Mouse (Mus musculus) hindbrain, embryonic 10.5 days (tissue): ENCODE data around the gene Rab27a. TPM values are rescaled to one million over a fixed set of nuclear protein-coding genes. Genes with fewer than 3 reads are reported as not detected.
"Not testable (repeated sequence)": the region's sequence is repeated elsewhere in the genome, so short reads cannot be mapped to it uniquely, and the experiment has no call there.

Source experiments
- DNase-seq: peaks from one replicate; pipeline ENCODE4 v3.0.0-alpha.2; 2017; ENCODE audit warnings: low spot score
- H3K27ac ChIP-seq: fragments of 300-500 bp; sonication (generic); 2 replicates; pipeline ENCODE4 v1.5.1; 2016; ENCODE audit warnings: mild to moderate bottlenecking, moderate library complexity
- H3K27me3 ChIP-seq: fragments of 300-500 bp; sonication (generic); 2 replicates; pipeline ENCODE4 v1.6.1; 2016; ENCODE audit warnings: mild to moderate bottlenecking; ENCODE audit not compliant: poor library complexity, insufficient read depth, severe bottlenecking
- H3K36me3 ChIP-seq: fragments of 300-500 bp; sonication (generic); 2 replicates; pipeline ENCODE4 v1.6.1; 2016; ENCODE audit warnings: mild to moderate bottlenecking, moderate library complexity
- H3K4me1 ChIP-seq: fragments of 300-500 bp; sonication (generic); replicated peaks from 2 replicates; pipeline ENCODE4 v1.6.1; 2016; ENCODE audit warnings: mild to moderate bottlenecking
- H3K4me3 ChIP-seq: fragments of 300-500 bp; sonication (generic); 2 replicates; pipeline ENCODE4 v1.5.1; 2016; ENCODE audit warnings: mild to moderate bottlenecking, moderate library complexity
- H3K9me3 ChIP-seq: fragments of 300-500 bp; sonication (generic); 2 replicates; pipeline ENCODE4 v1.6.1; 2016; ENCODE audit warnings: mild to moderate bottlenecking, moderate library complexity
- WGBS: fragments of 180-500 bp; shearing (Covaris S2); methylation state at CpG from one replicate; pipeline ENCODE4 v1.1.7; 2016; 5-methylcytosine and 5-hydroxymethylcytosine counted together
- polyA plus RNA-seq: library from polyadenylated mRNA; unstranded; fragments of >200 nt; fragmentation: Nextera tagmentation; extraction: Ambion mirVana; gene quantifications from 2 replicates; pipeline ENCODE4 v1.2.1, GENCODE M21; 2016

The Rab27a gene
- polyA plus RNA-seq, 1 experiment from 2014 or later: 1.5 TPM

DNA sequence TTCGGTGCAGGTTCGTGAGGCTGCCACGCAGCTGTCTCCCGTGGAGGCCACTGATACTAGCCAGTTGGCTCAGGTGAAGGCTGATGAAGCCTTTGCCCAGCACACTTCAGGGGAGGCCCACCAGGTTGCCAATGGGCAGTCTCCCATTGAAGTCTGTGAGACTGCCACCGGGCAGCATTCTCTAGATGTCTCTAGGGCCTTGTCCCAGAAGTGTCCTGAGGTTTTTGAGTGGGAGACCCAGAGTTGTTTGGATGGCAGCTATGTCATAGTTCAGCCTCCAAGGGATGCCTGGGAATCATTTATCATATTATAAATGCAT is 59.2 kb downstream of the Rab27a start:
- peak overlapping the region; percentile 82 for H3K27ac ChIP-seq
- DNase-seq: no peak
- H3K27me3 ChIP-seq: peaks cover 55% of the 10 kb centered on the region
- H3K36me3 ChIP-seq: no peaks in the 10 kb centered on the region
- no peaks in the 10 kb centered on the region for H3K9me3 ChIP-seq
- peaks cover 11% of the 10 kb centered on the region for H3K4me1 ChIP-seq
- H3K4me3 ChIP-seq: peak overlapping the region; percentile 63
- 48% methylated on average over 5 of the region's 5 CpGs for WGBS

DNA sequence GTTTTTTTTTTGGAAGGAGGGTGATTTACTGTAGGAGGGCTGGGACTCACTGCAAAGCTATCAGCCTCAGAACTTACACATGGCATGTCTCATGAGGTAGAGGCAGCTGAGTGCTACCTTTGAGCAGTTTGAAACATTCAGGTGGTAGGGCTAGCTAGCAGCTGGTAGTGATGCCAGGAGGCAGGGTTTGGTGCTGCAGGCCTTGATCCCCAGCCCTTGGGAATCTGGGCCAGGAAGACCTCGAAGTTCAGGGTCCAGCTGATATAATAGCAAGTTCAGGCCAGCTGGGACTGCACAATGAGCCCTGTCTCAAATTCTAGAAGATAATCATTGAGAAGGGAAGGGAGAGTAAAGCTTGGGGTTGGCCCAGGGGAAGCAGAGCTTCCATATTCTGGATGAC is 60.5 kb downstream of the Rab27a start:
- H3K27ac ChIP-seq: no peak overlapping the region
- no peak overlapping the region for H3K4me3 ChIP-seq
- no peaks in the 10 kb centered on the region for H3K9me3 ChIP-seq
- H3K27me3 ChIP-seq: peaks cover 55% of the 10 kb centered on the region
- DNase-seq: no peak
- WGBS: 71% methylated on average over 1 of the region's 1 CpGs
- peaks cover 11% of the 10 kb centered on the region for H3K4me1 ChIP-seq
- no peaks in the 10 kb centered on the region for H3K36me3 ChIP-seq

DNA sequence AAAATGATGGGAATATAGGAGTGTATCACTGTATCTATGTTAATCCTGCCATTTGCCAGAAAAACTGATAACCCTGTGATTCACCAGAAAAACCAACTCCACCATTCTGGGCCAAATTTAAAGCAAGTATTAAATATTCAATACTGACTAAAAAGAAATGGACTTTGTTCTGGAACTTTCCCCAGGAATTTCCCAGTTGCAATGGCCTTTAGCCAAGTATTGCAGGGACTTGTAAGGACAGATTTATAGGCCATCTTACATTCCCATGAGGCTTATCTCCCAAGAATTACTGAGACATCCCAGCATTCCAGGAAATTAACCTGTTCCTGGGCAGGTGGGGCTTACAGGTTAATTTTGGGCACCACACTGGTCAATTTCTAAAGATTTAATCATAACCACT is 61.1 kb downstream of the Rab27a start:
- Histone ChIP-seq H3K4me1 (peaks cover 11% of the 10 kb centered on the region), H3K27me3 (peaks cover 55% of the 10 kb centered on the region), H3K27ac (no peak overlapping the region), H3K4me3 (no peak overlapping the region), H3K9me3 (no peaks in the 10 kb centered on the region), H3K36me3 (no peaks in the 10 kb centered on the region)
- no peak for DNase-seq

DNA sequence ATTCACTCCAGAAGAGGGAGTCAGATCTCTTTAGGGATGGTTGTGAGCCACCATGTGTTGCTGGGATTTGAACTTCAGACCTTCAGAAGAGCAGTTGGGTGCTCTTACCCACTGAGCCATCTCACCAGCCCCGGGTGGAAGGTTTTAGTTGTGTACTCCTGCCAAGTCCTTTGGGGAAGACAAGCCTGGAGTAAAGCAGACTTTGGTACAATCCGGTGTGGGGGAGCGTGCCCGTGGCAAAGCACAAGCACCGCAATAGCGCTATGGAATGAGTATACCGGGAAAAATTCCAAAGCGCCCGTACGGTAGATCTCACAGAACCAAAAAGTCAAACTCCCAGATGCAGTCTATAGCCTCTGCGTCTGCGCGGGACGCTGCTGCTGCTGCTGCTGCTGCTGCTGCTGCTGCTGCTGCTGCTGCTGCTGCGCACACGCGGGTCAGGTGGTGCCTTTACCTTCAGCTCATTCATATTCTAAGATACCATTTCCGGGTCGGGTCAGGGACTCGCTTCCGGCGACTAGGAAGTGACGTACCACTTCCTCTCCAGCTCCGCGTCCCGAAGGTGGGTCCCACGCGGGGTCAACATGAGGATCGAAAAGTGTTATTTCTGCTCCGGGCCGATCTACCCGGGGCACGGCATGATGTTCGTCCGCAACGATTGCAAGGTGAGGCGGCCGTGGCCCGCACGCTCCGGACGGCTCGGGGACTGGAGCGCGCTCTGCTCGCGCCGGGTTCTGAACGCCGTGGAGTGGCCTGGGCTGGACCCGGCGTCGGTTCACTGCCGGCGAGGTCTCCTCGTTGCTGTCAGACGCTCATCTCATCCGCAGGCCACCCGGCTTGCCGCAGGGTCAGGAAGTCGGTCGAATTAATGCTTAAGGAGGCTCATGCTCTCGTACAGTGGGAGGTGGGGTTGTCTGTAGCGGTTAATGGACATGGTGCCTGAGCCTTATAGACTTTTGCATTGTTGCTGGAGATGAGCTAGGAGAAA is 68.6 kb downstream of the Rab27a start, which contains the start of gene Rsl24d1:
Rsl24d1 (plus strand) TSS at position 508 of the 988 bp plus-strand sequence.
- DNase-seq: peak; percentile 87
- H3K27ac ChIP-seq: peak within 1 kb of the TSS; percentile 89
- no peaks in the 10 kb centered on the region for H3K27me3 ChIP-seq
- peak within 1 kb of the TSS; percentile 97 for H3K4me3 ChIP-seq
- H3K36me3 ChIP-seq: peaks cover 30% of the 10 kb centered on the region
- WGBS: under 1% methylated on average over 64 of the region's 64 CpGs
- H3K9me3 ChIP-seq: no peaks in the 10 kb centered on the region
- peaks cover 11% of the 10 kb centered on the region for H3K4me1 ChIP-seq

DNA sequence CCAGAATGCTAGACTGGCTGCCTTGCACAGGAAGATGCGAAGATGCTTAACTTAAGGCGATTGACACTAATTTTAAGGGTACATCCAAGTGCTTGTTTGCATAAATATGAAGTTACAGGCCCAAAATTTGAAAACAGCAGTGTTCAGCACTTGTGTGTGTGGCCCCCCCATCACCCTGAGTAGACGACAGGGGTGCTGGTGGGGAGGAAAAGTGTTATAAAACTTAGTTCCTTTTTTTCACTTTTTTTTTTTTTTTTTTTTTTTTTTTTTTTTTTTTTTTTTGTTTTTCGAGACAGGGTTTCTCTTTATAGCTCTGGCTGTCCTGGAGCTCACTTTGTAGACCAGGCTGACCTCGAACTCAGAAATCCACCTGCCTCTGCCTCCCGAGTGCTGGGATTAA is 72.0 kb downstream of the Rab27a start:
- peaks cover 11% of the 10 kb centered on the region for H3K4me1 ChIP-seq
- not testable (repeated sequence) for DNase-seq, H3K27ac ChIP-seq, H3K4me3 ChIP-seq, H3K27me3 ChIP-seq, H3K9me3 ChIP-seq
- 95% methylated on average over 5 of the region's 6 CpGs for WGBS
- peaks cover 63% of the 10 kb centered on the region for H3K36me3 ChIP-seq

DNA sequence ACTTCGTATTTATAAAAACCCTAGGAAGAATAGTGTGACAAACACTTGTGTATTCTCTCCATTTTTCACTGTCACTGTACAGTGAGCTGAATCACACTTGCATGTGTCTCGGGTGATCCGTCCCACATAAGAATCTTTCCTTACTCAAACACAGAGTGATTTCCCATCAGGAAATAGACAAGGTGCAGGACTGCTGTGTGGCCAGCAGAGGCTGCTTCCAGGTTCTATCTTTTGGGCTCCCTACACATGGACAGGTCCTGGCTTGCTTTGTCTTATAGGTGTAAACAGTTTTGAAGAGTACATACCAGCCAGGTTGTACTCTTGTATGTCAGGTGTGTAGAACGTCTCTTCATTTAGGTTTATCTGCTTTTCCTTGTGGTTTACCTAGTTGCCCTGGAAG is 73.4 kb downstream of the Rab27a start:
- Histone ChIP-seq H3K27ac (no peak overlapping the region), H3K4me1 (peaks cover 7% of the 10 kb centered on the region), H3K4me3 (no peak overlapping the region), H3K27me3 (no peaks in the 10 kb centered on the region), H3K36me3 (peaks cover 75% of the 10 kb centered on the region), H3K9me3 (no peaks in the 10 kb centered on the region)
- 90% methylated on average over 4 of the region's 4 CpGs for WGBS
- DNase-seq: no peak

DNA sequence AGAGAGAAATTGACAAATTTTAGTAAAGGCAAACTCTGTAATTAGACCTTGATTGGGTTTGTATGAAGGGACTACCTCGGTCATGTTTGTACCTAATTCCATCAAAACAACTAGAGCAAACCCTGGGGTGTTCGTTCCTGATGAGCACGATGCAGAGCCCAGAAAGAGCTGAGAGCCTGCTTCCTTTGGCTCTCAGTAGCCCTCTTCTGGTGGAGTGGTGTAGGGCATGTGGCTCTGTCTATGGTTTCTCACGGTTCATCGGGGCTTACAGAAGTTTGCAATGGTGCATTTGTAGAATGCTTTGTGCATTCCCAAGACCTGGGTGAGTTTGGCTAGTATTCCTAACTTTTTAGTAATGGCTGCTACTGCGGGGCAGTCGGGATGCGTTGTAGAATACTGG is 77.1 kb downstream of the Rab27a start:
- Histone ChIP-seq H3K27me3 (no peaks in the 10 kb centered on the region), H3K4me1 (no peaks in the 10 kb centered on the region), H3K27ac (no peak overlapping the region), H3K9me3 (no peaks in the 10 kb centered on the region), H3K36me3 (peaks cover 94% of the 10 kb centered on the region), H3K4me3 (no peak overlapping the region)
- DNase-seq: no peak
- 80% methylated on average over 8 of the region's 8 CpGs for WGBS

DNA sequence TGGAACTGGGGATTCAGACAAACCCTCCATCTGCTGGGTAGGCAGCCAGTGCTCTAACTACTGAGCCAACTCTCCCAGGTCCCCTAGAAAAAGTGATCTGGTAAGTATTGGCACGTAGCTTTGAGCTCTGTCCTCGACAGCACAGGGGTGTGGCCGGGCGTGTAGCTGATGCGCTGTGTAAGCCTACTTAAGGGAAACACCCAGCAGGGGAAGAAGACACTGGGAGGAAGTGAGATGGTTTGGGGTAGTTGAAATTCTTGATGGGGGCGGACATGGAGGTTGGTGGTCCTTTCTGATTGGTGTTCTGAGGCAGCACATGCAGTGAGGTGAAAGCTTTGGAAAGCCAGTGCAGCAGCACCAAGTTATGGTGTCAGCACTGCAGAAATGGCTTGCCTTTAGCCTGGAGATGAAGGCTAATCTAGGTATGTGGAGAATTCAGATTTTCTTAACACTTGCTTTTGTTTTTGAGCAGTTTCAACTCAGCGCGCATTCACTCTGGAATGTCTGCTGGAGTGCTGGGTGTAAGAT is 80.5 kb downstream of the Rab27a start:
- no peak for DNase-seq
- WGBS: 91% methylated on average over 8 of the region's 8 CpGs
- Histone ChIP-seq H3K36me3 (peaks cover 98% of the 10 kb centered on the region), H3K9me3 (no peaks in the 10 kb centered on the region), H3K27ac (no peak overlapping the region), H3K4me3 (no peak overlapping the region), H3K27me3 (no peaks in the 10 kb centered on the region), H3K4me1 (no peaks in the 10 kb centered on the region)

DNA sequence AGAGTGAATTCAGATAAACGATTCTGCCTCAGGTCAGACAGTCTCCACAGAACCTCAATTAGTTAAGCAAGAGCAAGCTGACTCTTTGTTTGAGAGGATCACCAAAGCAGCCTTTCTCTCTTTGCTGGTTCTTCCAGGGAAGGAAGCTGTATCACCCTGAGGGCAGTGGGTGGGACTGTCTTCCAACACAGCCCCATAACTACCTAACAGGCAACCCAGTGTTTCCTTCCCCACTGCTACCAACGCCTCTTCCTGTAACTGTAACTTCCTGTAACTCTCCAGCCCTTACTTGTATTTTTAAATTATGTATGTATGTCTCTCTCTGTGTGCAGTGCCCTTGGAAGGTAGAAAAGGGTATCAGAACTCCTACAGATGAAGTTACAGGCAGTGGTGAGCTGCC is 82.8 kb downstream of the Rab27a start:
- Histone ChIP-seq H3K27me3 (no peaks in the 10 kb centered on the region), H3K4me3 (no peak overlapping the region), H3K9me3 (no peaks in the 10 kb centered on the region), H3K27ac (no peak overlapping the region), H3K36me3 (peaks cover 84% of the 10 kb centered on the region), H3K4me1 (no peaks in the 10 kb centered on the region)
- WGBS: 78% methylated on average over 2 of the region's 2 CpGs
- DNase-seq: no peak

DNA sequence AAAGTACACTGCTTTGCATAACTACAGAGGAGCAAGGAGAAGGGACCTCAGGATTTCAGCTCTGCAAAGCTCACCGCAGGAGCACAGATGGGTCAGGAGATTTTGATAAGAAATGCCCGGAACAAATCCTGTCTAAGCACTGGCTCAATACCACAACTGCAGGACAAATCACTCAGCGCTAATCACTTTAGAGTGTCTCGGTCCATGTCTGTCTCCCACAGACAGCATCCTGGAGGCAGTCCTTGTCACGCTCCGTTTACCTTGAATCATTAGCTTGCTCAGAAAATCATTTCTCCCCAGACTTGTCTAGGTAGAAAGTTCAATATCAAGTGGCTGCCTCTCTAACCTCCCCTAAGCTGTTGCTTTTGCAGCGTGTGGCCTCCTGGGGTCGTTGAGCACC is 85.2 kb downstream of the Rab27a start:
- 79% methylated on average over 8 of the region's 8 CpGs for WGBS
- Histone ChIP-seq H3K9me3 (no peaks in the 10 kb centered on the region), H3K36me3 (peaks cover 61% of the 10 kb centered on the region), H3K4me1 (no peaks in the 10 kb centered on the region), H3K27ac (no peak overlapping the region), H3K27me3 (no peaks in the 10 kb centered on the region), H3K4me3 (no peak overlapping the region)
- DNase-seq: no peak

DNA sequence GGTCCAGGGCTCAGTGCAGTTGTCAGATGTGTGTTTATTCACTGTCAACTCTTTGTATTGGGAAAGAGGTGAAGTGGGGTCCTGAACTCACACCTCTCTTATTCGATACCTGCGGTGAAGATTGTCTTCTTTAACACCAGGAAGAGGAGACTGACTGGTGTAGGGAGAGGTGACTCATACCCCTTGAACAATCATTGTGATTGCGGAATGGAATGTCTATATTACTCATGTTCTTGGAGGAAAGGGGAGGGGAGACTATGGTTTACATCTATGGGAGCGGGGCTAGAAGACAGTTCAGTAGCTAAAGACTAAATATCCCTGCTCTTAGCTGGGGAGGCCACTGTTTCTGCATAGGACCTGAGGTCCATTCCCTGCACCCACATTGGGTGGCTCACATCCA is 85.9 kb downstream of the Rab27a start:
- H3K27ac ChIP-seq: no peak overlapping the region
- H3K27me3 ChIP-seq: no peaks in the 10 kb centered on the region
- no peak for DNase-seq
- no peaks in the 10 kb centered on the region for H3K9me3 ChIP-seq
- WGBS: 92% methylated on average over 4 of the region's 4 CpGs
- no peak overlapping the region for H3K4me3 ChIP-seq
- H3K36me3 ChIP-seq: peaks cover 54% of the 10 kb centered on the region
- no peaks in the 10 kb centered on the region for H3K4me1 ChIP-seq

DNA sequence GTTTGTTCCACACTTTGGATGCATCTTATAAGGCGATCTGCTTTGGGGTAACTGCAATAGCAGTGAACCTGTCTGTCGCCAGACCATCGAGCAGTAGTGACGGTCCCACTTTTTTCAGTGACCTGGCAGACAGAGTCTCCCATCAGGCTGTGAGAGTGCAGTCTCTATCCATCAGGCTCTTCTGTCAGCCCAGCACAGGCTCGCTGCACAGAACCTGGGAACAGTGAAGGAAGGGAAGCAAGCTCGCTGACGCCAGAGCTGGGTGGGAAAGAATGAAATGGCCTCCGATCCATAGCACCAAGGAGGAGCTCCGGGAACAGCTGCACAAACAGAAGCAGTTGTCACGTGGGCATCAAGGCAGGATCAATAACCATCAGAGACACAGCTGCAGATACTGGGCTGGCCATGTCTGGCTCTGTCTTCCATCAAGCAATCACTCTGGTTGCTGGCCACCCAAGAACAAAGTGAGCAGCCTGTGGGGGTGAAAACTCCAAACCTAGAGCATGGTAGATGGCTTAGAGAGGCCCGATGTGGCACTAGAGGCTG is 92.8 kb downstream of the Rab27a start:
- DNase-seq: peak; percentile 11
- Histone ChIP-seq H3K4me1 (no peaks in the 10 kb centered on the region), H3K4me3 (no peak overlapping the region), H3K27ac (peak overlapping the region; percentile 18; the same call in 1 of the 2 replicates), H3K9me3 (0 out of 2 replicates have a peak, but pooled peaks cover 2% of the 10 kb centered on the region), H3K27me3 (no peaks in the 10 kb centered on the region), H3K36me3 (no peaks in the 10 kb centered on the region)
- WGBS: 71% methylated on average over 11 of the region's 11 CpGs
